Mouse (Mus musculus) gastrocnemius, postnatal 36 days (tissue): ENCODE measurements around the gene Tm6sf2. TPM values are rescaled to one million over a fixed set of nuclear protein-coding genes. Genes with fewer than 3 reads are reported as not detected.
A peak's percentile ranks its signal among the peaks of the same experiment; 100 is the strongest.

Source experiments
- DNase-seq, 2 experiments: peaks; one replicate each; pipeline ENCODE4 v3.0.0; 2022
- intact Hi-C: fragments of 180-260 bp; cut with DNase I; formaldehyde crosslinking; loops from one replicate; pipeline ENCODE4 v1.15.1; 2025
- total RNA-seq, 2 experiments: library from RNA; stranded (reverse); gene quantifications; 2 replicates each; pipeline ENCODE4 v1.2.3; 2021

The Tm6sf2 gene
- total RNA-seq, 2 experiments from 2014 or later = 0.48 TPM; not detected in 1

DNA sequence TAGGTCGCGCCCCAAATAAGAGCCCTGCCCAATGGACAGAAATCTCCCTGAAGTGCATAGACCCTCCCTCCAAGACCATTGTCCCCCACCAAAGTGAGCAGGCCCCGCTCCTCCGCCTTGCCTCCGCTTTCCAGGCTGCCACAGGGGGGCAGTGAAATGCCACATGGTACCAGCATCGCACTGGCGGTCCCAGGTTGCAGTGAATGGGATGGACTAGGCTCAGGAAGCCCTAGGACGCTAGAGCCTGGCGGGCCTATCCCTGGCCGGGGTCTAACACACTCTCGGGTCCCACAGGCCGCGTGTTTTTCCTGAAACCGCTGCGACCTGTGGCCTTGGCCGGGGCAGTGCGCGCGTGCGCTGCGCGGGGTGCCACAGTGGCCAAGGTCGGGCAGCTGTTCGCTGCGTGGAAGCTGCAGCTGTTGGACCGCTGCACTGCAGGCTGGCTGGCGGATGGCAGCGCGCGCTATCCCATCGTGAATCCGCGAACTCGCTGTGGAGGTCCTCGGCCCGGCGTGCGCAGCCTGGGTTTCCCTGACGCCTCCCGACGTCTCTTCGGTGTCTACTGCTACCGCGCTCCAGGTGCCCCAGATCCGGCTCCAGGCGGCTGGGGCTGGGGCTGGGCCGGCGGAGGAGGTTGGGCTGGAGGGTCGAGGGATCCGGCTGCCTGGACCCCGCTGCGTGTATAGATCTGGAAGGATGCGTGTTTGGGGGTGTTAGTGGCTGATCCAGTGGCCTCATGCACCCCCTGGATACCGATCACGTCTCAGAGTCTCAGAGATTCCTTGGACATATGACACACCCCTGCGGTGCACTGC, 15.3 kb downstream of the Tm6sf2 start:
- intact Hi-C loops = loop anchor here (5.0 kb wide), 1 partner anchor 79 kb away; no protein-coding TSS in a partner anchor
- no peak for DNase-seq

DNA sequence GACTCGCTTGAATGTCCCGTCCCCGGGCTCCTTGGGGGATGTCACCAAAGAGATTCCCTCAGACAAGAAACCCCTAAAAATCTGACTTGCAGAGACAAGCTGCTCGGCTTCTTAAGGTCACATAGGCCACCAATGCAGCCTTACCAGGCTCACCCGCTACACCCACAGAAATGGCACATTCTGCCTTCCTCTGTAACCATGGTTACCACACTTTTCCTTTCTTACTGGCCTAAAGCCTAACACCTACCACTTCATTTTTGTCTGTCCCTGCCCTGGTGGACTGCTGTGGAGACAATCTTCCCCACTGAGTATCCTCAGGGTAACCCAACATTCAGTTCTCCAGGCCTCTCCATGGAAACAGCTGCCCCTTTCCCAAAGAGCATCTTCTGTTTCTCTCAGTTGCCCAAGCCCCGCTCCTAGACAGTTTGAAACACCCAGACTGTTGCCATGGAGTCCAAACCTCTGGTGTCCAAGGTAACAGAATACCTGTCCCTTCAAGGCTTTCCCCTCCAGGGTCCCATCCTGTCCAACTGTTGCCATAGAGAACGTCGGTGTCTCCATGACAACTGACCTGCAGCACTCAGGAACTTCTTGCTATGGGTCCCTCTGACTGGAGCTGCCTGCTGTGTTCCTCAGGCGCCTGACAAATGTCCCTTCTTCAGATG, 16.7 kb downstream of the Tm6sf2 start:
- intact Hi-C loops = loop anchor here (5.0 kb wide), 1 partner anchor 78 kb away; no protein-coding TSS in a partner anchor
- no peak for DNase-seq

DNA sequence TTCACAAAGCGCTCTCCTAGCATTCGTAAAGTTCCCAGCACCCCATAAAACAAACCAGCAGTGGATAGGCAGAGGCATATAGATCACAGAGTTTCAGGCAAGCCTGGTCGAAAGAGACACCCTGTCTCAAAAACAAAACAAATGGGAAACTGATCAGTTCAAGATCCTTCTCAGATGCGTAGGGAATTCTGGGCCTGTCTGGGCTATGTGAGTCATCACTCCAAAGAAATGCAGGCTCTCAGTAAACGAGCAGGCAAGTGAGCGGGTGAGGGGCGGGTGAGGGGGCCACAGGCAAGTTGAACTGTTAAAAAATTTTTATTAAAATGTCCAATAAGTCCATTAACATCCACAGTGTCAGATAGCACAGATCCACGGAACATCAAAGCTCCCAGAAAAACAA, 20.1 kb downstream of the Tm6sf2 start:
- intact Hi-C loops = no loop called here
- DNase-seq = no peak

DNA sequence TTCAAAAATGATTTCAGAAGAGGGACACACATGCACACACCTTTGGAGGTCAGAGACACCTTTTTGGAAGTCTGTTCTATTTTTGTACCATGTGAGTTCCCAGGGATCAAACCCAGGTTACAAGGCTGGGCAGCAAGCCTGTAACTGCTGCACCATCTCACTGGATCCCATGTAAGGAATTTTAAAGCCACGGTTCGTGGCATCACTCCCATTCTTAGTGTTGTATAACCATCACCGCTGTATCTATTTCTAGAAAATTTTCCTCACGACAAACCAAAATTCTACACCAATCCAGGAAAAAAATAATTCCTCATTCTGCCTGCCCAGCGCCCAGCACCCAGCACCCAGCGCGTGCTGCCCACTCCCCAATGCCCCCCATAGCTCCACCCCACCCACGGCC, 26.6 kb downstream of the Tm6sf2 start:
- no peak for DNase-seq
- intact Hi-C loops = no loop called here

DNA sequence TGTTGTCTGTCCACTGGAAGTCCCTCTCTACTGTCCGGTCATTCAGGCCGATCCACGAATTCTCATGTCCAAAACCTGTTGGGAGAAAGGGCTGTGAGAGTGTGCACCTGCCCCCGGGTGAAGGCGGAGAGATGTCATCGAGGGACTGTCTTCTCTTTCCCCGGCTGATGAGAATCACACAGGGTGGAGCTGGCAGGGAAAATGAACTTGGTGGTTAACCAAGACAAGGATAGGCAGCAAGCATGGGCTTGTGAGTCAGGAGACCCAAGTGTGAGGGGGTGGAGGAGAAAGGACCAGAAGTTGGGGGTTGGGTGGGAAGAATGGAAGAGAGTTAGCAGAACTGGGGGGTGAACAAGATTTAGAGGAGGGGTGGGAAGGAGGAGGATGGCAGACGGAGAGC, 27.5 kb downstream of the Tm6sf2 start:
- DNase-seq = no peak
- intact Hi-C loops = loop anchor here (5.0 kb wide), 1 partner anchor 122 kb away; no protein-coding TSS in a partner anchor

DNA sequence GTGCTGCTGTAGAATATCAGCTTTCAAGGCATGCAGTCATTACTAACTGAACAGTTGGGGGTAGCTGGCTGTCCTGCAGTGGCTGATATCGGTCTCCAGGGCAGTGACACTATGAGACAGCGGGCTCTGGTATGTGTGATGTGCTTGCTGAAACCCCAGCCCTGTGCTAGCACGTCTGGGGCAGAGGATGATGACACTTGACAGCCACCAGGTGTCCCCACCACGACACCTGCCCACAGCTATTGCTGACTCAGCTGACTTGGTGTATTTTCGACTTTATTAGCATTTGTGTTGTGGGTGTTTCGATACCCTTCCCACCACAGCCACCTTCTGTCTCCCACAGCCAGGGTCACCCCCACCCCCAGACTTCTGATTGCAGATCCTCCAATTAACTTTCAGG, 31.8 kb downstream of the Tm6sf2 start:
- no peak for DNase-seq
- intact Hi-C loops = loop anchor here (1.0 to 5.0 kb wide), 2 partner anchors 62 to 118 kb away; no protein-coding TSS in a partner anchor

DNA sequence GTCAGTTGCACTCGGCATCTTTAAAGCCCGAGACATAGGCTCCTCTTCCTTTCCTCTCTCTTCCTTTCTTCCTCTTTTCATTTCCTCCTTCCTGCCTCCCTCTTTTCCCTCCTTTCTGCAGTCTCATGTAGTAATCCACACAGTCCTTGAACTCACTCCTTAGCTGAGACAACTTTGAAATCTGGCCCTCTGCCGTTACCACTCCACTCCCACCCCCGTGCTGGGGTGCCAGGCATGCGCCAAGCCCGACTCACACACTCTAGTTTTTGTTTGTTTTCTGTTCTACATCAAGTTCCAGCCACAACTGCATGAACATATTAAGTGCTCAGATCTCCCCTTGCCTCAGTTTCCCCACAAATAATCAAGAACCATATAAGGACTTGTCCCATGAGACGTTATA, 32.2 kb downstream of the Tm6sf2 start:
- intact Hi-C loops = loop anchor here (1.0 to 5.0 kb wide), 2 partner anchors 61 to 117 kb away; no protein-coding TSS in a partner anchor
- DNase-seq = no peak

DNA sequence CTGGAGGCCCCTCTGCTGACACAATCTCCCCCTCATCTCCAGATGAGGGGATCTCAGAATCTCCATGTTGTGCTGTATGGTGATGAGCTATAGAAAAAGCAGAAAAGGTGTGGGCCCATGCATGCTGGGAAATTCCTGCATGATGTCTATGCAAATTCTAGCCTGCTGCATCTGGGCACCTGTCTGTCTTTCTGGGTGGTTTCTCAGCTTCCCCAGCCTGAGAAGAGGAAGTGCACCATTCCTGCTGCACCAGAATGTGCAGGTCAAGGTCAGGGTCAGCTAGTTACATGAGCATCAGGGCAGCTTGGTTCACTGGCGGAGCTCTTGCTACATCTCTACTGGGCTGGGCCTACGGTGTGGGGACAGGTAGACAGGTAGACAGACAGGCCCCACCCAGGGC, 37.7 kb downstream of the Tm6sf2 start:
- intact Hi-C loops = no loop called here
- no peak for DNase-seq

DNA sequence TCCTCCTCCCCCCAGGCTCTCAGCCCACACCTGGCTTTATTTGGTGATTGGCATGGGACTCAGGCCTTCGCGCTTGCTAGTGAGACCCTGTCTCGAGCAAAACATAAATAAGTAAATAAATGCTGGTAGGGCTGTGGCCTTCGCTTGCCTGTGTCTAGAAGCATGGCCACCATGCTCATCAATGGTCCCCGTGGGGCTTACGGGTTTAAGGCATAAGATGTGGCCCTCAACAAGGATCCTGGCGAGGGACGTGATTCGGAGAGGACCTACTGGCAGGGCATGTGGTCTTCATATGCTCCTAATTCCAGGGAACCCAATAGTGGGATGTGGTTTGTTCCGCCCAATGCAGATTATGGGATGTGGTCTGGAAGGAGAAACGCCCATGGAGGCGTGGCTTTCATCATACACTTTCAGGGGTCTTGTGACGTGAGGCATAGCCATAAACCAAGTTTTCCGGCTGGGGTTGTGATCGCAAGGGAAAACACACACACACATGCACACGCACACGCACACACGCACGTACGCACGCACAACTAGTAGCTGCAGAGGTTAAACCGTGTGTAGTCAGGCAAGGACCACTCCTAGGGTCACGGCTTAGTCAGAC, 38.6 kb downstream of the Tm6sf2 start:
- intact Hi-C loops = no loop called here
- no peak for DNase-seq

DNA sequence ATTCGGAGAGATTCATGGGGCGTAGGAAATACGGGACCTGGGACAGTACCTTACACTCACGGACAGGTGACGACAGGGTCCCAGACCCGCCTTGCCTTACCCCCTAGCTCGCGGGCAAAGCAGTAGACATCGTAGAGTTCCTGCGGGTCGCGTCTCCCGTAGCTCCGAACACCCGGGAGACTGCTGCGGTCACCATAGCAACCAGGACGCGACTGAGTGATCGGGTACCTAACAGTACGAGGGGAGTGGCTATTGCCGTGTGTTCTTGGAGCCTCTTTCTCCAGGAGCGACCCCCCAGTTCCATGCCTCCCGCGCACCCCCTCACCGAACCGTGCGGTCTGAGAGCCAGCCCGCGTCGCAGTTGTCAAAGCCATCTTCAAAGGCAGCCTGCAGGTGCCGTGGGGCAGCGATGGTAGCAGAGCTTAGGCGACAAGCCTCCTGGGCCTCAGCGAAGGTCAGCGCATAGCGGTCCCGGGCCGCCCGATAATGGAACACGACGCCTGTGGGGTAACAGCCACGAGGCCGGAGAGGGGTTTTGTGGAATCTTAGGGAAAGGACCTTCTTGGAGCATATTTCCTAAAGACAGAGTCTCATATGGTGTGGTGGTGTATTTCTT, 39.8 kb downstream of the Tm6sf2 start:
- DNase-seq = no peak
- intact Hi-C loops = no loop called here

DNA sequence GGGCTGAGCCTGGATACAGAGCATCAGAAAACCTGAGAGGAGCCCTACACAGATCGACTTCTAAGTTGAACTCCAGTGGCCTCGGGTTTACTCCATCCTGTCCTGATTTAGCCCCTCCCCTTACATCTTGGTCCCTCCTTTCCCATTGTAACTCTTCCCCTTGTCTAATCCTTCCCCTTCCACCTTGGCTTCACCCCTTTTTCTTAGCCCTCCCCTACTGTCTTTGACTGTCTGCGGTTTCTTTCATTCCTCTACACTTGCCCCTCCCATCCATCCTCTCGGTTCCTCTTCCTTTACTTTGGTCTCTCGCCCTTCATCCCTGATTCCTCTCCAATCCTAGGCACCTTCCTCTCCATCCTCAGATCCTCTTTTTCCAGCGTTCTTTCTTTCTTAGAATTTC, 41.8 kb downstream of the Tm6sf2 start:
- intact Hi-C loops = no loop called here
- no peak for DNase-seq

DNA sequence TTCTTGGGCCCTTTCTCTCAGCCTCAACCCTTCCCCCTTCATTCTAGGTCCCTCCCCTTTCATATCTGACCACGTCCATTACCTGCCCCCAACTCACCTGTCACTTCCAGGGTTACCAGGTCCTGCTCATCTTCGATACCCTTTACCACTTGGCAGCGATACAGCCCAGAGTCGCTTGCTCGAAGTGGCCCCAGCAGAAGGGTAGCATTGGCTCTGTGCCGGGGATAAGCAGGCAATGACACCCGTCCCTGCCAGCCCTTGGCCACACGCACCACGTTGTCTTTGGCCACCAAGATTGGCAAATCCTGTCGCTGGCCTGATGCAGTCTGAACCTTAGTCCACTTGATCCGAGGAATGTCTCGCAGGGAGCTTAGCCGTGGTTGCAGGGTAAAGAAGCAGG, 42.2 kb downstream of the Tm6sf2 start:
- DNase-seq = no peak
- intact Hi-C loops = no loop called here

DNA sequence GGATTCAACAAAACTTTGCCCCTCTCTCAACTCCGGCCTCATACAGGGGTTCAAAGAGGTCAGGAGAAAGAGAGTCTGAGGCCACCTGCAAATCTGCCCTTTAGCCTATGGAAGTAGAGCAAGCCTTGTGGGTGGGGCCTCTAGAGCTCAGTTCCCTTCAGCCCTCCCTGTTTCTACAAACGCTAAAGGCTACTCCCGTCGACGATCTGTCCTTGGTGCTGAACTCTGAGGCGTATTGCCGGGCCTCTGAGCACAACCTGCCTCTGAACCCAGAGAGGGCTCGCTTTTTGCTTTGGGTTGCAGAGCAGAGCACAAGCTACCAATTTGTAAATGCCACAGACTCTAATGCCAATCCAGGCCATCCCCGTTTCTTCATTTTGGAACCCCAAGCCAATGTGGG, 44.9 kb downstream of the Tm6sf2 start:
- DNase-seq = no peak
- intact Hi-C loops = no loop called here

DNA sequence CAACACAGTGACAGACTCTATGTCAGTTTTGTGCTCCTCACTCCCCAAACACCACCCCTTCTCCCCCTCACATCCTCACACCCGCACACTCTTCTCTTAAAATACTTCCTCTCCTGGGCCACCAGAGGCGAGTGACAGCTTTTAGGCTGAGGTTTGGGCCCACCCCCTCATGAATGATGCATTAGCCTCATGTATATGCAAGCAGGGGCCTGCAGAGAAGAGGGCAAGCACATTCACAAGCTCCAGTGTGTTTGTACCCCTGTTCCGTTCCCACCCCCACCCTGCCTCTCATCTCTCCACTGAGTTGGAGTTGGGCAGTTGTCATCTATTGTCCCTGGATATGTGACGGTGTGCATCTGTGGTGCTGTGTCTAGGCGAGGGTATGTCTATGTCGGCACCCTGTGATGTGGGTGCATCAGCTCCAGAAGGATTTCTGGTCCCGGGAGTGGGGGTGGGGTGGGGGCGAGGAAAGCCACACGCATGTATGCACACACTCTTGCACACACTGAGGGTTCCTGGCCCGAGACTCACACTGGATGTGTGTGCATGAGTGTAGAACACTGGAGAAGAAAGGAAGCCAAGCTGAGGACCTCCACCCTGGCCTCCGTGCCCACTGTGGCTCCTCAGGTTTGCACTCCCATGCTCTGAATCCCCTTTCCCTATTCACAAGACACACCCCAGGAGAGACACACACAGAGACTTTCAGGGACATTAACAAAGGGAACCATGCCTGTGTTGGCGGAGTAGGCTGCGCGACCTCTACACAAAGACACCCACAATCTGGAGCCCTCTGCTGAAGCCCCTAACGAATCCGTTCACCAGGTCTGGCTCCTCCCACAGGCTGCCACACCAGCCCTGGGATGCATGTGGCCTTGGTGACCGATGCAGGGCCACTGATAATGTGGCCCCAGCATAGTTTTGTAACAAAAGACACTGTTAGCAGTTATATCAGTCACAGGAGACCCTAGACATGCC, 46.3 kb downstream of the Tm6sf2 start:
- intact Hi-C loops = no loop called here
- DNase-seq = no peak

DNA sequence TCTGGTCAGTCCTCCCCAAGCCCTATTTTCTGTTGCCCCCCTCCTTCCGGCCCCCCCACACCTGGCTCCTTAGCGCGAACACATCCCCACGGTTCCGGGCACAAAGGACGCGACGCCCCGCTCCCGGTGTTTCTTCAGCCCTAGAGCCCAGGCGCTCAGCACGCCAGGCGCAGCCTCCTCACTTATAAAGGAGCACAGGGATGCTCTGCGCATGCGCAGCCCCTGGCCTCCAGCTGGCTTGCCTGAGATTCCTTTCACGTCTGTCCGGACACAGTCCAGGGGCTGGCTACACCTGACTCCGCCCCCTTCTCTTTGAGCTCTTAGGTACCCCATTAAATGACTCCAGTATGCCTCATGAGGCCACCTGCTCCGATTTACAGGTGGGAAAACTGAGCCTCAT, 47.9 kb downstream of the Tm6sf2 start, which contains the start of gene Ncan:
Gene Ncan, minus strand, starts transcription at position 207 of the 400 bp plus-strand sequence.
- intact Hi-C loops = no loop called here
- DNase-seq = no peak

DNA sequence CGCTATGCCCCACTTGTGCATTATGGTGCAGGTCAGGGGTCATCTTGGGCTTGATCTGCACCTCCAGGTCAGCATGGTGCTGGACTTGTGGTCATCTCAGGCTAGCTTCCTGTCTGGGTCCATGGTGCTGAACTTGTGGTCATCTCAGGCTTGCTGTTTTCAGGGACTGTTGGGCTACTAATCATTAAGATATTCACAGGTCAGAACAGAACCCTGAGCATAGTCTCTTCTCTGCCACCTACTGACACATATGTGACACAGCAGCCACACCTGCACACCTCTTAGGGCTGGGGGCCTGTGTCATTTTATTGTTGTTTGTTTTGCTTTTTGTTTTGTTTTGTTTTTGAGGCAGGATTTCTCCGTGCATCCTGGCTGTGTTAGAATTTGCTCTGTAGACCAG, 50.1 kb downstream of the Tm6sf2 start:
- intact Hi-C loops = no loop called here
- DNase-seq = no peak

DNA sequence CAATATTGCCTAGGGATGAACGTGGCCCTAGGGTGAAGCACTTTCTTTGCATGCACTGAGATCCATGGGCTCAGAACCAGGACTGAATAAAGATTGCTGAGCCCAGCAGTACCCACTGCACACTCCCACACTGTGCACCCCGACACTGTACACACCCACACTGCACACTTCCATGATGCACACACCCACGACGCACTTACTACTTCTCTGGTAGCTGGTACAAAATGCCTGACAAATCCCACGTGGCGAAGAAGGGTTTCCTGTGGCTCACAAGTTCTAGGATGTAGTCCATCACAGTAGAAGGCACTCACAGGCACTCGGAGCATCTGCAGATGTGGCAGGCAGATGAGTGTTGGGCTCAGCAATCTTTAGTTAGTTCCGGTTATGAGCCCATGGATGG, 52.3 kb downstream of the Tm6sf2 start:
- DNase-seq = no peak
- intact Hi-C loops = no loop called here

DNA sequence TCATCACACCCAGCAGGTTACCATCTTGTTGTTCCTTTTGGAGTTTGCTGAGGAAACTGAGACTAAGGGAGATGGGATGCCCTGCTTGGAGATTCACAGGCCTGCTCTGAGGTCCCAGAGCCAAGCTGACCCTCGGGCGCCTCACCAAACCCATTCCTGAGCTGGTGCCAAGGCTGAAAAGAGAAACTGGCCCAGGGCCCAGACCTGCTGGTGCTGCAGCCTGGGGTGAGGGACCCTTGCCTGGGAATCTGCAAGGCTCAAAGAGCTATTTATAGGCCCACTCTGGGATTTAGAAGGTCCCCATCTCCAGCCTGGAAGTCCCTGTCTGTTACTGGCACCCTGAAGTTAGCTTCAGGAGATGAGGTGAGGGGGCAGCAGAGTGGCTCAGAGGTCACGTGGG, 55.7 kb downstream of the Tm6sf2 start:
- intact Hi-C loops = no loop called here
- peak; percentile 41 to 56 for DNase-seq

DNA sequence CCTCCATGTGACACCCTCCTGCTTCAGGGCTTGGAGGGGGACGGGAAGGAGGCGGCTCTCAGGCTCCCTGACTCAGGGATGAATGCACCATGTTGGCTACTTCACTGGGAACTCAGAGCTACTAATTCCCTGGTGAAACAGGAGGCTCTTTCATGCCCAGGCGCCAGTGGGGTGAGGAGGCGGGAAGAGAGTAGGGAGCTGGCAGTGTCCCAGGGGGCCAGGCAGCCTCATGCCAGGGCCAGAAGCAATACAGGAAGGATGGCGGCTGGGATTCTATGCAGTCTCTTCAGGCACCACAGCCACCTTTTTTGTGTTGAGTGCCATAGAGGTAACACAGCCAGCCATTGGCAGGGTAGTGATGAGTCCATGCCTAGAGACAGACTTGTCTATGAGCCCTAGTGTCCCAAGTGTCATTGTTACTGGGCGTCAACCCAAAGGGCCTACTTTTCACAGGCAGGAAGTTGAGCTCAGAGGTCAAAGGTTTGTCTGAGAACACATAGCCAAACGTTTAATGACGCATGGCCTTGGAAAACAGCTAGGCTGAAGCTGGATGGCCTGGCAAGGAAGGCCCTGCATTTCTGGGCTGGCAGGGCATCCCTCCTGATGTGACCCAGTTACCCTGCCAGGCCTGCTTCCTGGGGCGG, 56.7 kb downstream of the Tm6sf2 start:
- intact Hi-C loops = no loop called here
- DNase-seq = peak in 1 of 2 experiments; percentile 23
